Mouse (Mus musculus) forebrain, postnatal 0 days (tissue): ENCODE results near the gene Cacna1b. TPM values are rescaled to one million over a fixed set of nuclear protein-coding genes. Genes with fewer than 3 reads are reported as not detected.
A peak's percentile ranks its signal among the peaks of the same experiment; 100 is the strongest.

ENCODE experiments used
- ATAC-seq: fragments of 200-750 bp; cut with Nextera tagmentation; 2 replicates; pipeline ENCODE4 v1.8.0; 2017; ENCODE audit warnings: mild to moderate bottlenecking, moderate library complexity
- DNase-seq: peaks from one replicate; pipeline ENCODE4 v3.0.0-alpha.2; 2015
- H3K27ac ChIP-seq: fragments of 300-500 bp; sonication (generic); 2 replicates; pipeline ENCODE4 v1.5.1; 2014; ENCODE audit warnings: low read depth, mild to moderate bottlenecking, antibody characterized with exemption, low read length, moderate library complexity, mixed read lengths
- H3K27me3 ChIP-seq: fragments of 300-500 bp; sonication (generic); 2 replicates; pipeline ENCODE4 v1.6.1; 2014; ENCODE audit warnings: mild to moderate bottlenecking, low read length, mixed read lengths; ENCODE audit not compliant: insufficient read depth
- H3K36me3 ChIP-seq: fragments of 300-500 bp; sonication (generic); 2 replicates; pipeline ENCODE4 v1.6.1; 2014; ENCODE audit warnings: mild to moderate bottlenecking, moderate library complexity; ENCODE audit not compliant: insufficient read depth
- H3K4me1 ChIP-seq: fragments of 300-500 bp; sonication (generic); 2 replicates; pipeline ENCODE4 v1.6.1; 2014; ENCODE audit warnings: antibody characterized with exemption; ENCODE audit not compliant: insufficient read depth
- H3K4me2 ChIP-seq: fragments of 300-500 bp; sonication (generic); 2 replicates; pipeline ENCODE4 v1.6.1; 2014; ENCODE audit warnings: low read depth, mild to moderate bottlenecking, moderate library complexity
- H3K4me3 ChIP-seq: fragments of 300-500 bp; sonication (generic); 2 replicates; pipeline ENCODE4 v1.5.1; 2014; ENCODE audit warnings: low read depth, low read length, mixed read lengths
- H3K9ac ChIP-seq: fragments of 300-500 bp; sonication (generic); 2 replicates; pipeline ENCODE4 v1.6.1; 2014; ENCODE audit warnings: mild to moderate bottlenecking
- H3K9me3 ChIP-seq: fragments of 300-500 bp; sonication (generic); 2 replicates; pipeline ENCODE4 v1.6.1; 2016; ENCODE audit warnings: low read length
- CTCF ChIP-seq: sonication (generic); IDR thresholded peaks from 2 replicates; pipeline ENCODE4 v1.5.1; 2016; ENCODE audit warnings: antibody characterized with exemption, control low read depth, low read depth
- WGBS: fragments of 180-500 bp; shearing (Covaris S2); extraction: QIAGEN DNeasy Blood & Tissue Kit; methylation state at CpG from one replicate; pipeline ENCODE4 v1.1.7; 2014; 5-methylcytosine and 5-hydroxymethylcytosine counted together
- polyA plus RNA-seq: library from polyadenylated mRNA; unstranded; fragments of >200 nt; fragmentation: Nextera tagmentation; extraction: Ambion mirVana; gene quantifications from 2 replicates; pipeline ENCODE4 v1.2.1, GENCODE M21; 2015
- total RNA-seq: library from RNA; depleted of rRNA; stranded (reverse); fragments of >200 nt; gene quantifications from 2 replicates; pipeline ENCODE4 v1.2.3, GENCODE M21; 2014; rRNA removed

Gene Cacna1b
- total RNA-seq (40.4 and 41.7 TPM in 2 replicates), polyA plus RNA-seq (4.1 and 7.9 TPM in 2 replicates)

- Histone ChIP-seq H3K4me1 (no peaks in the 10 kb centered on the region; the same call in 1 of the 2 replicates), H3K36me3 (peaks cover 9% of the 10 kb centered on the region), H3K27ac (peak within 1 kb of the TSS; percentile 83), H3K4me2 (peak within 1 kb of the TSS; percentile 77), H3K4me3 (peak within 1 kb of the TSS; percentile 82), H3K27me3 (peaks cover 3% of the 10 kb centered on the region; the same call in 1 of the 2 replicates), H3K9ac (peak within 1 kb of the TSS; percentile 84), H3K9me3 (no peaks in the 10 kb centered on the region)
- peak; percentile 93 for DNase-seq
- WGBS, result 1% methylated on average over 42 of the region's 42 CpGs
- peak; percentile 91 for ATAC-seq
- no peak for TF ChIP-seq CTCF
Observed at GRCm38 (mm10) chr2:24763115-24763557, at the start of gene Cacna1b. TSS of gene Cacna1b (minus strand) at chr2:24763152.

DNA sequence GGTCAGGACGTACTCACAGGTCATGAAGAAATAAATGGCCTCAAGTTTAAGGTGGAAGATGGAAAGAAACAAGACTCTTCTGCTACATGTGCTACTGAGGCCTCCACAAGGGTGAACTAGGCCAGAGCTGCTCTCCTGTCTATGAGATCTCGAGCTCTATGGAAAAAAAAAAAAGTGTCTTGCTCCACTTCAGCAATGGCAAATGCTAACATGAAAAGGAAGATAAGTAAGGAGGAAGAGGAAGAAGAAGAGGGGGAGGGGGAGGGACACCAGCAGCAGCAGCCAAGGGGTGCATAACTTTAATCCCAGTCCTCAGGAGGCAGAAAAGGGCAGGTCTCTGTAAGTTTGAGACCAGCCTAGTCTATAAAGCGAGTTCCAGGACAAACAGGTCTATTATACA is 46.8 kb upstream of the Cacna1b start:
- H3K9ac ChIP-seq, result no peak overlapping the region
- no peaks in the 10 kb centered on the region for H3K4me1 ChIP-seq
- WGBS, result 83% methylated on average over 3 of the region's 3 CpGs
- no peak for TF ChIP-seq CTCF
- ATAC-seq (no peak), DNase-seq (no peak)
- H3K27me3 ChIP-seq, result no peaks in the 10 kb centered on the region
- no peak overlapping the region for H3K4me2 ChIP-seq
- H3K4me3 ChIP-seq, result no peak overlapping the region
- H3K36me3 ChIP-seq, result peaks cover 60% of the 10 kb centered on the region
- no peaks in the 10 kb centered on the region for H3K9me3 ChIP-seq
- no peak overlapping the region for H3K27ac ChIP-seq

- ATAC-seq, result no peak
- no peaks in the 10 kb centered on the region for H3K9me3 ChIP-seq
- H3K4me2 ChIP-seq, result no peak overlapping the region
- no peaks in the 10 kb centered on the region for H3K27me3 ChIP-seq
- DNase-seq, result no peak
- no peaks in the 10 kb centered on the region for H3K4me1 ChIP-seq
- H3K4me3 ChIP-seq, result no peak overlapping the region
- H3K9ac ChIP-seq, result no peak overlapping the region
- 85% methylated on average over 10 of the region's 10 CpGs for WGBS
- H3K27ac ChIP-seq, result no peak overlapping the region
- TF ChIP-seq CTCF, result no peak
- H3K36me3 ChIP-seq, result peaks cover 64% of the 10 kb centered on the region
Observed at GRCm38 (mm10) chr2:24807691-24808090, 44.7 kb upstream of the Cacna1b start.

DNA sequence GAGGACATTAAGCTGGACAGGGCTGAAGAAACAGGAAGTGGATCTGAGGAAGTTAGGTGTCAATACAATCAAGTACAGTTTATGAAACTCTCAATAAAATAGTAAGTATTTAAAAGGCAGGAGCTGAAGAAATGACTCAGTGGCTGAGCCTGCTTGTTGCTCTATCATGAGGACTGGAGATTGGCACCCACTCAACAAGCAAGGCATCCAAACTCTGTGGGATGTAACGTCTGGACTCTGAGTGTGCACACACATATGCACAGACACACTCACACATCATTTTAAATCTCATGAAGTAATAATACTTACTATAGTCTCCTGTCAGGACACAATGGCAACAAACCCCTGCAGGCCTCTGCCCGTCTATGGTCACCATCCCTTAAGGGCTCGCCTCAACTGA is 44.1 kb upstream of the Cacna1b start:
- no peak overlapping the region for H3K9ac ChIP-seq
- WGBS, result 91% methylated on average over 3 of the region's 3 CpGs
- no peaks in the 10 kb centered on the region for H3K4me1 ChIP-seq
- no peaks in the 10 kb centered on the region for H3K9me3 ChIP-seq
- no peak for ATAC-seq
- no peak overlapping the region for H3K4me2 ChIP-seq
- H3K4me3 ChIP-seq, result no peak overlapping the region
- no peak for DNase-seq
- no peaks in the 10 kb centered on the region for H3K27me3 ChIP-seq
- H3K36me3 ChIP-seq, result peaks cover 64% of the 10 kb centered on the region
- no peak for TF ChIP-seq CTCF
- H3K27ac ChIP-seq, result no peak overlapping the region

DNA sequence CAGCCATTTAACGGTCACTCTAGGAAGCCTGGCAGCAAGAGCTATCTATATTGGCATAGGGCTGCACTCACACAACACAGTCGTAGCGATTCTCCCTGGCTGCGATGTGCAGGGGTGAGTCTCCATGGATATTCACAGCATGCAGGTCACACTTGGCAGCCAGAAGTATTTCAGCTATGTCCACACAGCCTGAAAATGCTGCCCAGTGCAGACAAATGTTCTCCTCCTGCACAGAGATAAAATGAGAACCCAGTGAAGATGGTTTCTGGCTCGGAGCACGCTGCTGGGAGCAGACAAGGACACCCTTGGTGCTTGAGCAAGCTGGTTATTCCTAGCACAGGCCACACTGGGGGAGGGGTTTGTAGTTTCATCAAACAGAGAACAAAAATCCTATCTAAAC is 43.2 kb upstream of the Cacna1b start:
- Histone ChIP-seq H3K9ac (no peak overlapping the region), H3K9me3 (no peaks in the 10 kb centered on the region), H3K4me1 (no peaks in the 10 kb centered on the region), H3K27ac (no peak overlapping the region), H3K4me3 (no peak overlapping the region), H3K4me2 (no peak overlapping the region), H3K36me3 (peaks cover 68% of the 10 kb centered on the region), H3K27me3 (no peaks in the 10 kb centered on the region)
- TF ChIP-seq CTCF, result no peak
- DNase-seq (no peak), ATAC-seq (no peak)
- 88% methylated on average over 6 of the region's 6 CpGs for WGBS

GRCm38 (mm10) chr2:24805621-24806020 is 42.7 kb upstream of the Cacna1b start:
- no peak for TF ChIP-seq CTCF
- Histone ChIP-seq H3K36me3 (peaks cover 68% of the 10 kb centered on the region), H3K27ac (no peak overlapping the region), H3K9me3 (no peaks in the 10 kb centered on the region), H3K27me3 (no peaks in the 10 kb centered on the region), H3K4me1 (no peaks in the 10 kb centered on the region), H3K9ac (no peak overlapping the region), H3K4me2 (no peak overlapping the region), H3K4me3 (no peak overlapping the region)
- DNase-seq (no peak), ATAC-seq (no peak)
- WGBS, result 96% methylated on average over 4 of the region's 4 CpGs

- H3K9me3 ChIP-seq, result no peaks in the 10 kb centered on the region
- H3K9ac ChIP-seq, result no peak overlapping the region
- 91% methylated on average over 5 of the region's 5 CpGs for WGBS
- TF ChIP-seq CTCF, result no peak
- H3K4me1 ChIP-seq, result no peaks in the 10 kb centered on the region
- H3K27me3 ChIP-seq, result no peaks in the 10 kb centered on the region
- H3K4me3 ChIP-seq, result no peak overlapping the region
- H3K4me2 ChIP-seq, result no peak overlapping the region
- H3K27ac ChIP-seq, result no peak overlapping the region
- no peak for DNase-seq
- peaks cover 73% of the 10 kb centered on the region for H3K36me3 ChIP-seq
- no peak for ATAC-seq
Observed at GRCm38 (mm10) chr2:24796833-24797457, 34.0 kb upstream of the Cacna1b start.
